Mouse (Mus musculus) cerebellum, adult 2 months (tissue): ENCODE data around the gene Erbin.

Experiments
- CTCF ChIP-seq: fragments of 200-500 bp; IDR thresholded peaks from 2 replicates; pipeline ENCODE4 v1.5.1; 2011; ENCODE audit warnings: low read depth, mild to moderate bottlenecking, control low read depth, low read length, moderate library complexity, borderline replicate concordance; ENCODE audit not compliant: insufficient read depth
- POLR2A ChIP-seq: fragments of 200-500 bp; IDR thresholded peaks from 2 replicates; pipeline ENCODE4 v1.6.1; 2011; ENCODE audit warnings: low read length, control low read depth, borderline replicate concordance; ENCODE audit not compliant: insufficient read depth

DNA sequence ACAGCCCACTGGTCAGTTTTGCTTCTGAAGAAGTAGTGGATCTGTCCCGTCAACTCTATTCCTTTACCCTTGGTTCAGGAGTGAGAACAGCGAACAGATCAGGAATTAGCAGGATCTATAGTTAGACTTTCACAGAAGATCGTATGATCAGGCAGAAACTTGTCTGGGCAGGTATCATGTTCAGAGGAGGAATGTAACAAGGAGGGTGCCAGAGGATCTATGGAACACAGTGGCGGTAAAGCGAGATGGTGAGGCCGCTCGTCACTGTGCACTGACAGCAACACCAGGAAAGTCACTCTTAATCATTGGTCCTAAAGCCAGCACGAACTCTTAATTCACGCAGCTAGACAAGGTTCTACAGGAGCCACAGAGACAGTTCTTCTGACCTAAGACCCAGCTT is 47.7 kb upstream of the Erbin start:
- TF ChIP-seq POLR2A (no peak), CTCF (no peak)
